Mouse (Mus musculus): ENCODE results near the gene Zfp948. TPM values are rescaled to one million over a fixed set of nuclear protein-coding genes. Genes with fewer than 3 reads are reported as not detected.
A peak's percentile ranks its signal among the peaks of the same experiment; 100 is the strongest.

Zfp948 gene
- polyA plus RNA-seq (2016; fragmentation: Nextera tagmentation; extraction: Ambion mirVana): 12.1 and 13.9 TPM in 2 replicates

DNA sequence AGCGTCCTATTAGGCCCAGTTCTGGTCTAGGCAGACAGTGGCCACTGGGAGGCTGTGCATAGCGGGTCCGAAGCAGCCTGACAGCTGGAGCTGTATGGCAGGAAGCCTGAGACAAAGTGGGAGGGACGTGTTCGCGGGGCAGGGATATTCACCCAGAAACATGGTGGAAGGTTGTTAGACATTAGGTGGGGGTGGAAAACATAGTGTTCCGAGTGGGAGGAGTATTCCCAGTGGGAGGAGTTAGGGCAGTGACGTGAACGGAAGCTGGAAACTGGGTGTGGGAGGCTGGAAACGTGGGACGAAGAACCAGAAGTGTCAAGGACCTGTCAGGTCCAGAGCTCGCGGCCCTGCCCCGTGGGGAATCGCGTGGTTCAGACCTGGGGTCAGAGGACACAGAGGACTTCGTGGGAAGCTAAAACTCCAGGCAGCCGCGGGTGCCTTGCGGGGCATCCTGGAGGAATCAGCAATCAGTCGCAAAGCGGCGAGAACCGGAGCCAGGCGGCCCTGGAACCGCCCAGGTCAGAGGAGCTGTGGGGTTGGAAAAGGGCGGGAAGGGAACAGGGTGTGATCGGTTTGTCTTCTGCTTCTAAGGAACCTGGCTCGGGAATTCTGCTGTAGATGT lies at the start of gene Zfp948:
Zfp948 (plus strand) TSS at position 281 of the 622 bp plus-strand sequence.
- no peaks in the 10 kb centered on the region for H3K36me3 ChIP-seq
- H3K27ac ChIP-seq: peak within 1 kb of the TSS; percentile 88
- H3K9me3 ChIP-seq: no peaks in the 10 kb centered on the region
- no peaks in the 10 kb centered on the region for H3K27me3 ChIP-seq (ENCODE audit: insufficient read depth, poor library complexity, severe bottlenecking)
- under 1% methylated on average over 29 of the region's 29 CpGs for WGBS
- peak within 1 kb of the TSS; percentile 62 for H3K4me3 ChIP-seq
- DNase-seq (ENCODE audit: low spot score): peak; percentile 88
- H3K4me1 ChIP-seq (replicated peaks): peaks cover 13% of the 10 kb centered on the region

DNA sequence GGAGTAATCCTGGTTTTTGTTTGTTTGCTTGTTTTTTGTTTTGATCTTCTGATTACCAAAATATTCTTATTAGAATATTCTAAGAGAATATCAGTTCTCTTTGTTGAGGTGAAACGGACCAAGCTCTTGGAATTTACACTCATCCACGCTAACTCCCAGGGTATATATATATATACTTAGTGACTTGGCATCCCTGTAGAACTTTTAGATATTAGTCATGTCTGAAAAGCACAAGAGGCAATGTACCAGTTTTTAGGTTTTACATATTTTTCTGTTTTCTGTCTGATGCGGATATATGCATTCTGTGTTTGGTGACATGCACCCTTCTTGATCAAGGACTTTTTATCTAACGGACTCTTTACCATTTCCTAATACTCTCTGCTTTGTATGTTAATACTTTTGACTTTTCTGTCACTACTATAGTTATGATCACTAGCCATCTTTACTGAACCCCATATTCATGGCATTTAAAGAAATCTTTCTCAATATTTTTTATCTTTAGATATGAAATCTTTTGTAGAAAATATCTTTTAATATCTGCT lies 49.6 kb upstream of the Zfp948 start:
- peaks cover 8% of the 10 kb centered on the region; the same call in 1 of the 2 replicates for H3K4me1 ChIP-seq (replicated peaks)
- no peaks in the 10 kb centered on the region for H3K9me3 ChIP-seq
- peak overlapping the region; percentile 57 for H3K4me3 ChIP-seq
- no peak for DNase-seq (ENCODE audit: low spot score)
- WGBS: 51% methylated on average over 4 of the region's 4 CpGs
- no peaks in the 10 kb centered on the region for H3K36me3 ChIP-seq
- H3K27me3 ChIP-seq (ENCODE audit: insufficient read depth, poor library complexity, severe bottlenecking): no peaks in the 10 kb centered on the region
- peak overlapping the region; percentile 89 for H3K27ac ChIP-seq

DNA sequence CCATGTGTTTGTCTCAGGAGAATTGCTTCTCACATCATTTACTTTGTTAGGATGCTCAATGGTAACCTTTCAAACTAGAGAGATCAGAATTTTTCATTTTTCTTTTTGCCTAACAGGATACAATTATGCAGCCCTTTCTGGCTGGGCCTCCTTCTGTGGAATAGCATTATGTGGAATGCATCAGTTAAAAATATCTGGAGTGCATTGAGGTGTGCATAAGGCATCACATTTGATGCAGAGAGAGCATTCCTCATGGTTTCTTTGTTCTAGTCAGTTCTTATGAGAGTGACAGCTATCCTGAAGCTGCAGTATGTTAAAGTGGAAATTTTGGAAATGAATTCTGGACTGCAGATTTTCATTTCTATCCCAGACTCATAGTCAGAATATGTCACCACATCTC lies 40.5 kb upstream of the Zfp948 start:
- Histone ChIP-seq H3K36me3 (no peaks in the 10 kb centered on the region), H3K4me3 (no peak overlapping the region), H3K9me3 (no peaks in the 10 kb centered on the region), H3K4me1 (replicated peaks) (no peaks in the 10 kb centered on the region), H3K27me3 (ENCODE audit: insufficient read depth, poor library complexity, severe bottlenecking) (no peaks in the 10 kb centered on the region), H3K27ac (no peak overlapping the region)
- DNase-seq (ENCODE audit: low spot score): no peak

DNA sequence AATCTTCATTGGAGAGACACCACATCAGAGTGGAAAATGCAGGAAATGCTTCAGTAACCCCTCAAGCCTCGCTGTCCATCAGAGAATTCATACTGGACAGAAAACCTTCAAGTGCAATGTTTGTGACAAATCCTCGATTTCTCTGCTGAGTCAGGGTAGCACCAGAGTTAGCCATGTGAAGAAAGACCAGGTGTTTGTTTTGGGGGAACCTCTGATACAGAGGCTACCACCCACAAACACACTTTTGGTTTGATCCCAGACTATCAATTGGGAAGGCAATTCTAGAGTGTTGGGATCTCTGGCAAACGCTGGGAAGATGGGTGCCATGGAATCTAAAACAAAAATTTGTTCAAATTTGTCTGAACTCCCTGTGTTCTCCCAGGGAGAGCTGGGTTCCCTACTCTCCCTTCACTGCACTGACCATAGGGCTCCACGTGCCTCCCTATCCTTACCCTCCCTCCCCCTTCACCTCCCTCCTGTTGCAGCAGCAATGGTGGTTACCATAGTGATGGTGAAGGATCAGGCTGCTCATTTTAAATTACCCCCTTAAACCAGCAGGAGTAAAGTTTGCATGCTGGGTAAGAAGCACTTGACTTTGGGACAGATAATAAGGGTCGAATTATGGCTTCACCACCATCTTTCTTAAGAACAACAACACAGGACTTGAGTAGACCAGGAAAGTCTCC lies 36.0 kb upstream of the Zfp948 start:
- Histone ChIP-seq H3K27me3 (ENCODE audit: insufficient read depth, poor library complexity, severe bottlenecking) (no peaks in the 10 kb centered on the region), H3K4me3 (no peak overlapping the region), H3K9me3 (no peaks in the 10 kb centered on the region), H3K4me1 (replicated peaks) (peaks cover 23% of the 10 kb centered on the region), H3K27ac (no peak overlapping the region), H3K36me3 (no peaks in the 10 kb centered on the region)
- no peak for DNase-seq (ENCODE audit: low spot score)
- WGBS: 70% methylated on average over 5 of the region's 5 CpGs

- WGBS: 76% methylated on average over 5 of the region's 5 CpGs
- H3K9me3 ChIP-seq: no peaks in the 10 kb centered on the region
- peak overlapping the region; percentile 82 for H3K4me3 ChIP-seq
- peaks cover 24% of the 10 kb centered on the region for H3K4me1 ChIP-seq (replicated peaks)
- H3K27ac ChIP-seq: peak overlapping the region; percentile 98
- DNase-seq (ENCODE audit: low spot score): no peak
- no peaks in the 10 kb centered on the region for H3K27me3 ChIP-seq (ENCODE audit: insufficient read depth, poor library complexity, severe bottlenecking)
- no peaks in the 10 kb centered on the region for H3K36me3 ChIP-seq
These were observed 35.2 kb upstream of the Zfp948 start for GRCm38 (mm10) chr17:21531621-21532020.

GRCm38 (mm10) chr17:21532101-21532951 lies 34.5 kb upstream of the Zfp948 start:
- Histone ChIP-seq H3K27ac (peak overlapping the region; percentile 98), H3K36me3 (no peaks in the 10 kb centered on the region), H3K27me3 (ENCODE audit: insufficient read depth, poor library complexity, severe bottlenecking) (no peaks in the 10 kb centered on the region), H3K4me3 (peak overlapping the region; percentile 82), H3K9me3 (no peaks in the 10 kb centered on the region), H3K4me1 (replicated peaks) (peaks cover 24% of the 10 kb centered on the region)
- peak; percentile 77 for DNase-seq (ENCODE audit: low spot score)
- WGBS: under 1% methylated on average over 54 of the region's 54 CpGs

GRCm38 (mm10) chr17:21533961-21534360 lies 32.8 kb upstream of the Zfp948 start:
- Histone ChIP-seq H3K27me3 (ENCODE audit: insufficient read depth, poor library complexity, severe bottlenecking) (no peaks in the 10 kb centered on the region), H3K27ac (no peak overlapping the region), H3K36me3 (no peaks in the 10 kb centered on the region), H3K9me3 (no peaks in the 10 kb centered on the region), H3K4me3 (no peak overlapping the region), H3K4me1 (replicated peaks) (peaks cover 24% of the 10 kb centered on the region)
- WGBS: 96% methylated on average over 1 of the region's 1 CpGs
- no peak for DNase-seq (ENCODE audit: low spot score)

DNA sequence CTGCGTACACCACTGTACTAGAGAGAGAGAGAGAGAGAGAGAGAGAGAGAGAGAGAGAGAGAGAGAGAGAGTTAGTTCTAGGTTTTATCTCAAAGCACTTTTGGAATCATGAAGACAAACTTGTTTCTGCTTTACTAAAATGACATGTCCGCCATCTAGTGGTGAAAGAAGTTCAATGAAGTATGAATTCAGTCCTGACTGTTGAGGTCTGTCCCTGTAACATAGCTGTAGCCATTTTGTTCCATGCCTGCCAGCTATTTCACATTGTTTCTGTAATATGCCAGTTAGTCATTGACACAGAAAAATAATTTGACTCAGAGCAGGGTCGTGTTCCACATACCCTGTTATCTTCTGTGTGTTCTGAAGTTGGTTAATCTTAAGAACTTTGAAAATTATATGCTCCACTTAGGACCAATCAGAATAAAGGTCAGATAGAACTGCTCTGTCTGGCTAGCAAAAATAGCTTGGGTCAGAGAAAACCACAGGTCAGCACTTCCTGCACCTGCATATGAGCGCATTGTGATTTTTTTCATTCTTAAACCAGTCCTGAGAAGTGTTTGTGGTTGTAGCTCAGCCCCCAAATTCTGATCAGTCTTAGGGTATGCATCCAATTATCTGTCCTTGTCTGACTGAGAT lies 32.2 kb upstream of the Zfp948 start:
- Histone ChIP-seq H3K4me1 (replicated peaks) (peaks cover 24% of the 10 kb centered on the region), H3K9me3 (no peaks in the 10 kb centered on the region), H3K36me3 (no peaks in the 10 kb centered on the region), H3K27ac (no peak overlapping the region), H3K27me3 (ENCODE audit: insufficient read depth, poor library complexity, severe bottlenecking) (no peaks in the 10 kb centered on the region), H3K4me3 (no peak overlapping the region)
- DNase-seq (ENCODE audit: low spot score): peak; percentile 3
- WGBS: 22% methylated on average over 4 of the region's 4 CpGs

GRCm38 (mm10) chr17:21535096-21536001 lies 31.5 kb upstream of the Zfp948 start, which contains the start of gene Zfp52:
TSS of gene Zfp52 (plus strand) at chr17:21535539.
- peaks cover 24% of the 10 kb centered on the region for H3K4me1 ChIP-seq (replicated peaks)
- peak; percentile 49 for DNase-seq (ENCODE audit: low spot score)
- H3K4me3 ChIP-seq: peak within 1 kb of the TSS; percentile 58
- H3K27me3 ChIP-seq (ENCODE audit: insufficient read depth, poor library complexity, severe bottlenecking): no peaks in the 10 kb centered on the region
- H3K36me3 ChIP-seq: no peaks in the 10 kb centered on the region
- H3K27ac ChIP-seq: peak within 1 kb of the TSS; percentile 77
- H3K9me3 ChIP-seq: no peaks in the 10 kb centered on the region
- WGBS: 4% methylated on average over 21 of the region's 21 CpGs

DNA sequence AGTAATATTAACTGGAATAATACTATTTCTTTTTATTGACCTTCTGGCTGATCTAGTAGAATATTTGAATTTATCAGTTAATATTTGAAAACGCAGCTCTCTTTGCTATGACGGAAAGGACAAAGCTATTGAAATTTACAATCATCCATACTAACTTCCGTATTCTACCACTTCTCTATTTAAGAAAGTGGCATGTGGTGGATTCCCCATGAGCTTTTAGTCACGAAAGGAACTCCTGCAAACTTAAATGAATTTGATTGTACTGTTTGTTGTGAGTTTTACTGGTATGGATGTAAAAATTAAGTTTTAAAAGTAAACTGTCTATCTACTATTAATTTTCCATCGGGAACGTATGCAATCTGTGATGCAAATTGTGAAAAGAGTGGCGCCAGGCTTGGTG lies 30.7 kb upstream of the Zfp948 start:
- no peak overlapping the region for H3K27ac ChIP-seq
- H3K4me3 ChIP-seq: peak overlapping the region; percentile 58
- WGBS: 44% methylated on average over 7 of the region's 7 CpGs
- H3K36me3 ChIP-seq: no peaks in the 10 kb centered on the region
- DNase-seq (ENCODE audit: low spot score): no peak
- H3K27me3 ChIP-seq (ENCODE audit: insufficient read depth, poor library complexity, severe bottlenecking): no peaks in the 10 kb centered on the region
- no peaks in the 10 kb centered on the region for H3K9me3 ChIP-seq
- H3K4me1 ChIP-seq (replicated peaks): peaks cover 24% of the 10 kb centered on the region

- no peaks in the 10 kb centered on the region for H3K9me3 ChIP-seq
- no peak for DNase-seq (ENCODE audit: low spot score)
- 71% methylated on average over 2 of the region's 2 CpGs for WGBS
- no peaks in the 10 kb centered on the region for H3K36me3 ChIP-seq
- H3K27me3 ChIP-seq (ENCODE audit: insufficient read depth, poor library complexity, severe bottlenecking): no peaks in the 10 kb centered on the region
- no peak overlapping the region for H3K27ac ChIP-seq
- H3K4me3 ChIP-seq: no peak overlapping the region
- peaks cover 21% of the 10 kb centered on the region for H3K4me1 ChIP-seq (replicated peaks)
These were observed 30.1 kb upstream of the Zfp948 start for GRCm38 (mm10) chr17:21536676-21537075.

All from hindbrain, embryonic 10.5 days (tissue).